Mouse (Mus musculus) adipocyte (in vitro differentiated cells): ENCODE data around the gene Nfatc4.
A peak's percentile ranks its signal among the peaks of the same experiment; 100 is the strongest.

Experiments
- DNase-seq: peaks from one replicate; pipeline ENCODE4 v3.0.0-alpha.2; 2016; ENCODE audit warnings: low spot score

Nfatc4 gene

GRCm38 (mm10) chr14:55853621-55854285 lies 30.8 kb downstream of the Nfatc4 start, which contains the start of gene Nynrin:
Gene Nynrin (plus strand): TSS chr14:55854010.
- DNase-seq: no peak

- peak; percentile 35 for DNase-seq
Measured at GRCm38 (mm10) chr14:55854406-55855100, 31.6 kb downstream of the Nfatc4 start.

- DNase-seq: peak; percentile 54
Measured at GRCm38 (mm10) chr14:55855101-55855561, 32.2 kb downstream of the Nfatc4 start.

- no peak for DNase-seq
Measured at GRCm38 (mm10) chr14:55857588-55857987, 34.6 kb downstream of the Nfatc4 start.

GRCm38 (mm10) chr14:55862186-55862585 lies 39.2 kb downstream of the Nfatc4 start:
- DNase-seq: no peak

- DNase-seq: no peak
Measured at GRCm38 (mm10) chr14:55862970-55863369, 40.0 kb downstream of the Nfatc4 start.

GRCm38 (mm10) chr14:55863773-55864172 lies 40.8 kb downstream of the Nfatc4 start:
- peak; percentile 62 for DNase-seq

GRCm38 (mm10) chr14:55866962-55867361 lies 44.0 kb downstream of the Nfatc4 start:
- peak; percentile 72 for DNase-seq

- DNase-seq: no peak
Measured at GRCm38 (mm10) chr14:55868230-55869026, 45.5 kb downstream of the Nfatc4 start.

- DNase-seq: no peak
Measured at GRCm38 (mm10) chr14:55869538-55869937, 46.6 kb downstream of the Nfatc4 start.

- no peak for DNase-seq
Measured at GRCm38 (mm10) chr14:55872039-55872438, 49.1 kb downstream of the Nfatc4 start.

GRCm38 (mm10) chr14:55872551-55872950 lies 49.6 kb downstream of the Nfatc4 start:
- no peak for DNase-seq

- DNase-seq: no peak
Measured at GRCm38 (mm10) chr14:55873242-55873713, 50.3 kb downstream of the Nfatc4 start.

GRCm38 (mm10) chr14:55873714-55874683 lies 51.1 kb downstream of the Nfatc4 start:
- DNase-seq: peak; percentile 45

- no peak for DNase-seq
Measured at GRCm38 (mm10) chr14:55877469-55878315, 54.7 kb downstream of the Nfatc4 start.

- DNase-seq: no peak
Measured at GRCm38 (mm10) chr14:55878316-55878940, 55.5 kb downstream of the Nfatc4 start.

GRCm38 (mm10) chr14:55879623-55880022 lies 56.7 kb downstream of the Nfatc4 start:
- peak; percentile 54 for DNase-seq

- DNase-seq: no peak
Measured at GRCm38 (mm10) chr14:55880982-55881381, 58.0 kb downstream of the Nfatc4 start.

GRCm38 (mm10) chr14:55882171-55882641 lies 59.3 kb downstream of the Nfatc4 start:
- DNase-seq: no peak
